Mouse (Mus musculus) neural tube, embryonic 11.5 days (tissue): Measurements from ENCODE around the gene Tead1. TPM values are rescaled to one million over a fixed set of nuclear protein-coding genes. Genes with fewer than 3 reads are reported as not detected.
A peak's percentile ranks its signal among the peaks of the same experiment; 100 is the strongest.

Experiments
- ATAC-seq: fragments of 200-750 bp; cut with Nextera tagmentation; 2 replicates; pipeline ENCODE4 v1.8.0; 2017; ENCODE audit warnings: moderate number of reproducible peaks, mild to moderate bottlenecking, moderate TSS enrichment, moderate library complexity; ENCODE audit not compliant: insufficient read depth, low FRiP score, low TSS enrichment
- DNase-seq: peaks from one replicate; pipeline ENCODE4 v3.0.0-alpha.2; 2015; ENCODE audit warnings: low spot score
- H3K27ac ChIP-seq: fragments of 300-500 bp; sonication (generic); 2 replicates; pipeline ENCODE4 v1.5.1; 2014; ENCODE audit warnings: low read depth, mild to moderate bottlenecking, low read length
- H3K27me3 ChIP-seq: fragments of 300-500 bp; sonication (generic); 2 replicates; pipeline ENCODE4 v1.6.1; 2014; ENCODE audit warnings: mild to moderate bottlenecking, low read length, mixed read lengths; ENCODE audit not compliant: control insufficient read depth, insufficient read depth
- H3K36me3 ChIP-seq: fragments of 300-500 bp; sonication (generic); 2 replicates; pipeline ENCODE4 v1.6.1; 2014; ENCODE audit warnings: mild to moderate bottlenecking, low read length, moderate library complexity, mixed read lengths; ENCODE audit not compliant: control insufficient read depth, insufficient read depth
- H3K4me1 ChIP-seq: fragments of 300-500 bp; sonication (generic); 2 replicates; pipeline ENCODE4 v1.6.1; 2014; ENCODE audit warnings: low read length, mixed read lengths; ENCODE audit not compliant: control insufficient read depth, insufficient read depth
- H3K4me2 ChIP-seq: fragments of 300-500 bp; sonication (generic); 2 replicates; pipeline ENCODE4 v1.6.1; 2014; ENCODE audit warnings: low read depth, mild to moderate bottlenecking, moderate library complexity
- H3K4me3 ChIP-seq: fragments of 300-500 bp; sonication (generic); 2 replicates; pipeline ENCODE4 v1.5.1; 2014; ENCODE audit warnings: low read depth, low read length
- H3K9ac ChIP-seq: fragments of 300-500 bp; sonication (generic); 2 replicates; pipeline ENCODE4 v1.6.1; 2014; ENCODE audit warnings: mild to moderate bottlenecking, low read length
- H3K9me3 ChIP-seq: fragments of 300-500 bp; sonication (generic); 2 replicates; pipeline ENCODE4 v1.6.1; 2016; ENCODE audit warnings: low read length; ENCODE audit not compliant: control insufficient read depth
- WGBS: fragments of 180-500 bp; shearing (Covaris S2); extraction: QIAGEN DNeasy Blood & Tissue Kit; methylation state at CpG from one replicate; pipeline ENCODE4 v1.1.7; 2014; 5-methylcytosine and 5-hydroxymethylcytosine counted together
- polyA plus RNA-seq: library from polyadenylated mRNA; unstranded; fragments of >200 nt; fragmentation: Nextera tagmentation; extraction: Ambion mirVana; gene quantifications from 2 replicates; pipeline ENCODE4 v1.2.1, GENCODE M21; 2014

The Tead1 gene
- polyA plus RNA-seq, 1 experiment from 2014 or later, result 13.2 TPM

DNA sequence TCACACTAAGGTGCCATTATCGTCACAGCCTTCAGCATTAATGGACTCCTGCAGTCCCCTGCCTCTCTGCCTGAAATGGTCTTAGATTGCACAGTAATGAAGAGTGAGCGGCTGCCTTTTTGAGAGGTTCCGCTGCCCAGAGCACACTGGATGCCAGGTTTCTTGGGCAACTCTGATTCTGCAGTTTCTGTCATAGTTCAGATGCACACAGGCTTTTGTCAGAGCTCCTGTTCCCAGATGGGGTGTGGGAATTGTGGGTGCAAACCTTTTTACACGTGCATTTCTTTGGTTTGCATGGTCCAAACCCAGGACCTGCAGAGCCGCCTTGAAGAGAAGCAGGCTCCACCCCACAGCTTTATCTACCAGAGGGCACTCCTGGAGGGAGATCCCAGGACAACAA is 19.3 kb upstream of the Tead1 start:
- 0 out of 2 replicates have a peak, but pooled peaks cover 2% of the 10 kb centered on the region for H3K4me1 ChIP-seq
- H3K27me3 ChIP-seq, result no peaks in the 10 kb centered on the region
- H3K27ac ChIP-seq, result no peak overlapping the region
- H3K9me3 ChIP-seq, result no peaks in the 10 kb centered on the region
- ATAC-seq (no peak), DNase-seq (no peak)
- H3K9ac ChIP-seq, result no peak overlapping the region
- 48% methylated on average over 5 of the region's 5 CpGs for WGBS
- H3K4me3 ChIP-seq, result no peak overlapping the region
- H3K36me3 ChIP-seq, result no peaks in the 10 kb centered on the region
- no peak overlapping the region for H3K4me2 ChIP-seq

DNA sequence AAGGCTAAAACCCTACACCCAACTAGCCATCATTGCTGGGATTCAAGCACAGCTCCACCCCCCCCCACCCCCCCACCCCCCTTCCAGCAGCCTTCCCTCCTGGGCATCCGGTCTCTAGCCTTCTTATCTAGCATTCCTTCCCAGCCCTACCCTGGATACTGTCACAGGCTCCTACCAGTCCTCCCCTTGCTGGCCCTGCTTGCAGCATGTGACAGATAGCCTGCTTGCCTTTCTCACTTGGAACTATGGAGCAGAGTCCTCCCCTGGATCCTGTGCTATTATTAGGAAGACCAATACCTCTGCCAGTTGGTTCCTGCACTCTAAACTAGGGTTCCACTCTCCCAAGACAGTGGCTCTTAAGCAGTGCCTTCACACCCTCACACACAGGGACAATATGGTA is 18.8 kb upstream of the Tead1 start:
- no peak for DNase-seq
- no peak overlapping the region for H3K27ac ChIP-seq
- H3K27me3 ChIP-seq, result no peaks in the 10 kb centered on the region
- no peak overlapping the region for H3K9ac ChIP-seq
- H3K4me1 ChIP-seq, result 0 out of 2 replicates have a peak, but pooled peaks cover 2% of the 10 kb centered on the region
- no peak for ATAC-seq
- 22% methylated on average over 1 of the region's 1 CpGs for WGBS
- H3K4me3 ChIP-seq, result no peak overlapping the region
- no peaks in the 10 kb centered on the region for H3K9me3 ChIP-seq
- no peaks in the 10 kb centered on the region for H3K36me3 ChIP-seq
- no peak overlapping the region for H3K4me2 ChIP-seq

DNA sequence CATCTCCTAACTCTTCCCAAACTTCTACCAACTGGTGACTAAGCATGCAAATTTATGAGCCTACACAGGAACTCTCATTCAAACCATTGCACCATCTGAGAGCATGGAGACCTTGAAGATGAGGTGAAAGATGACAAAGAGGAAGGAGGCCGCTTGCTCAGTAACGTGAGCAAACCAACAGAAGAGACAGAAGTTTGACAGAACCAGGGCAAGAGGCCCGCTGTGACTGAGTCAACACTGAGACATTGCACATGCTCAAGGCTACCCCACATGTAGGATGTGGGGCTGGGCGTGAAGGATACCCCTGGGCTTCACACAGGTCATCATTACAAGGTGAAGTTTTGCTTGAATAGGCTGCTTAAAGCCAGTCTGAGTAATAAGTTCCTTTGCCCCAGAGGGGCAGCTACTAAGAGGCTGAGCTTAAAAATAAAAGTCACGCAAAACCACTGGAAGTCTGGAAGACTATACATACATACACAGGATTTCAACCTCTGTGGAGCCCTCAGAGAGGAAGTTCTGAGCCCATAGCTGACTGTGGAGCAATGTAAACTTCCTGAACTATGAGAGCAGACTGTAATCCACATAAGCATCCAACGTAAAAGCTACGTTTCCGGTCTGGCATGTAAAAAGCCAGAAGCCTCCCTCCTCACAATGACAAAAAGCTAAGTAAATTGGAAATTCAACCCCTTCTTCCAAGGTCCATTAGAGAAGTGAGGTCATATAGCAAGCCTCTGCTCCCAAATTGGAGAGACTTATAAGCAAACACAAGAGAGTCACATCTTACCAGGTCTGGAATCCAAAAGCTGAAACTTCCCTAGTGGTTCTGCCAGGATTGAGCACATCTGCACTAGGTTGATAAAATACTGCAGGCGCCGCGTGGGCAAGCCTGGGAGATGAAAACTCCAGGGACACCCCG is 16.5 kb upstream of the Tead1 start:
- H3K27ac ChIP-seq, result no peak overlapping the region
- H3K36me3 ChIP-seq, result no peaks in the 10 kb centered on the region
- DNase-seq, result no peak
- H3K4me2 ChIP-seq, result no peak overlapping the region
- no peak for ATAC-seq
- 76% methylated on average over 12 of the region's 12 CpGs for WGBS
- H3K9me3 ChIP-seq, result no peaks in the 10 kb centered on the region
- 0 out of 2 replicates have a peak, but pooled peaks cover 2% of the 10 kb centered on the region for H3K4me1 ChIP-seq
- H3K27me3 ChIP-seq, result no peaks in the 10 kb centered on the region
- no peak overlapping the region for H3K9ac ChIP-seq
- H3K4me3 ChIP-seq, result no peak overlapping the region

DNA sequence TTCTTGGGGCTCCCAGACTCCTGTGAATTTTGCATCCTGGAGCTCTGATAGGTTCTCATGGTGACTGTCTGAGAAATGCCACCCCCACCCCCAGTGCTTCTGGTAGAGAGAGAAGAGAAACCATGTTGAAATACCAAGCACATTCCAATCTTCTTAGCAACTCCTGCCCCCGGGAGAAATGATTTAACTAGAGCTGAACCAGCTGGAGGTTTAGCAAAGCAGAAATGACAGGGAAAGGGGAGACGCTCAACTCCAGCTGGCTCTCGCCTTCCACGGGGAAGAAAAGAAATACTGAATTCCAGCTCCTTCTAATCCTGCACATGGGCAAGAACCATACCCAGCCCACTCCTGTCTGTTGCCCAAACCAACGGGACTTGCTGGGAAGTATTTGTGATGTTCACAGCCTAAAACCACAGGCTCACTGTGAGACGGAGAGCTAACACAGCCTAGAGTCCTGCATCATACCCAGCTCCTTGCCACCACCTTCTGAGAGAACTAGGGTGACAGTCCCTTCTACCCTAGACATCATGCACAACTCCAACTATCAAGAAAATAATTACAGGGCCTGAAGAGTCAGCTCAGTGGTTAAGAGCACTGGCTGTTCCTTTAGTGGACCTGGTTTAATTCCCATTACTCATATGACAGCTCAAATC is 15.7 kb upstream of the Tead1 start:
- ATAC-seq, result no peak
- no peak overlapping the region for H3K27ac ChIP-seq
- no peaks in the 10 kb centered on the region for H3K27me3 ChIP-seq
- no peaks in the 10 kb centered on the region for H3K9me3 ChIP-seq
- H3K9ac ChIP-seq, result no peak overlapping the region
- H3K36me3 ChIP-seq, result no peaks in the 10 kb centered on the region
- WGBS, result 54% methylated on average over 6 of the region's 6 CpGs
- DNase-seq, result peak; percentile 36
- no peak overlapping the region for H3K4me3 ChIP-seq
- 0 out of 2 replicates have a peak, but pooled peaks cover 2% of the 10 kb centered on the region for H3K4me1 ChIP-seq
- no peak overlapping the region for H3K4me2 ChIP-seq

DNA sequence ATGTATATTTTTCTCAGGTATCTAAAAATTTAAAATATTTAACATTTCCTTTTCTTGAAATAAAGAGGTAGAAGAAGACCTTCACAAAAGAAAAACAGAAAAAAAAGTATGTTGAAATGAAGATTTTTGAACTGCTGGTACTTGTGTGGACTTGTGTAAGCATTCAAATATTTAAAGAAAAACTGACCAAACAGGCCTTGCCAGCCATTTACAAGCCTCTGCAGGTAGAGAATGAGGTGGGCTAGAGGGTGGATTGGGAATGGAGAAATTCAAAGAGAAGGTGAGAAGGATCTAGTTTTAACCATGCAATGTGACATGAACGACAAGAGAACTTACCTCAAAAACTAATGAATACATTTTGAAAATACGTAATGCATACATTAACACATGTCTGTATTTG is 9.1 kb upstream of the Tead1 start:
- Histone ChIP-seq H3K27ac (no peak overlapping the region), H3K4me1 (no peaks in the 10 kb centered on the region), H3K27me3 (no peaks in the 10 kb centered on the region), H3K4me3 (no peak overlapping the region), H3K9me3 (no peaks in the 10 kb centered on the region), H3K9ac (no peak overlapping the region), H3K36me3 (no peaks in the 10 kb centered on the region), H3K4me2 (no peak overlapping the region)
- ATAC-seq (no peak), DNase-seq (no peak)
- 90% methylated on average over 2 of the region's 2 CpGs for WGBS

GRCm38 (mm10) chr7:112678418-112679170 is 524 bp upstream of the Tead1 start:
- Histone ChIP-seq H3K4me2 (peak overlapping the region; percentile 81), H3K9ac (peak overlapping the region; percentile 75), H3K27ac (peak overlapping the region; percentile 49; the same call in 1 of the 2 replicates), H3K36me3 (no peaks in the 10 kb centered on the region), H3K27me3 (no peaks in the 10 kb centered on the region), H3K9me3 (no peaks in the 10 kb centered on the region), H3K4me1 (peaks cover 11% of the 10 kb centered on the region), H3K4me3 (peak overlapping the region; percentile 95)
- ATAC-seq (no peak; the same call in none of the 2 replicates), DNase-seq (peak; percentile 77)
- WGBS, result under 1% methylated on average over 44 of the region's 44 CpGs

GRCm38 (mm10) chr7:112679513-112680245 is 561 bp downstream of the Tead1 start:
- H3K9me3 ChIP-seq, result no peaks in the 10 kb centered on the region
- peaks cover 20% of the 10 kb centered on the region for H3K4me1 ChIP-seq
- H3K4me2 ChIP-seq, result peak overlapping the region; percentile 81
- under 1% methylated on average over 64 of the region's 95 CpGs for WGBS
- H3K9ac ChIP-seq, result peak overlapping the region; percentile 75
- no peaks in the 10 kb centered on the region for H3K36me3 ChIP-seq
- peak; percentile 60 for ATAC-seq
- H3K27me3 ChIP-seq, result no peaks in the 10 kb centered on the region
- peak overlapping the region; percentile 95 for H3K4me3 ChIP-seq
- H3K27ac ChIP-seq, result peak overlapping the region; percentile 93
- peak; percentile 79 for DNase-seq
